Mouse (Mus musculus) kidney, adult 11 months (tissue): ENCODE data around the gene Icam2.
"Not testable (repeated sequence)": the region's sequence is repeated elsewhere in the genome, so short reads cannot be mapped to it uniquely, and the experiment has no call there.

Source experiments
- DNase-seq: peaks from one replicate; pipeline ENCODE4 v3.0.0; 2022

Gene Icam2

DNA sequence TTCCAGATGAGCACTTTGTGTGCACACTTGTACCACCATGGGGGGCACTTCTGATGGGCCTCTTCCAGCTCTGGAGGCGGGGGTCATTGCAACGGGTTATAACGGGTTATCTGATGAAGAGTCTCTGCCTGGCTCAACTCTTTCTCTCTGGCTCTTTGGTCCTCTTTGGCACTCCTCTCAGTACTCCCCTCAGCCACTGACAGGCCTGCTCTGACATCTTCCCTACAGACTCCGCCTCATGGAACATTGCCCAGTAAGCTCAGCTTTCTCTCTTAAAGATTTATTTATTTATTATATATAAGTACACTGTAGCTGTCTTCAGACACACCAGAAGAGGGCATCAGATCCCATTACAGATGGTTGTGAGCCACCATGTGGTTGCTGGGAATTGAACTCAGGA lies 48.6 kb downstream of the Icam2 start:
- DNase-seq = not testable (repeated sequence)

DNA sequence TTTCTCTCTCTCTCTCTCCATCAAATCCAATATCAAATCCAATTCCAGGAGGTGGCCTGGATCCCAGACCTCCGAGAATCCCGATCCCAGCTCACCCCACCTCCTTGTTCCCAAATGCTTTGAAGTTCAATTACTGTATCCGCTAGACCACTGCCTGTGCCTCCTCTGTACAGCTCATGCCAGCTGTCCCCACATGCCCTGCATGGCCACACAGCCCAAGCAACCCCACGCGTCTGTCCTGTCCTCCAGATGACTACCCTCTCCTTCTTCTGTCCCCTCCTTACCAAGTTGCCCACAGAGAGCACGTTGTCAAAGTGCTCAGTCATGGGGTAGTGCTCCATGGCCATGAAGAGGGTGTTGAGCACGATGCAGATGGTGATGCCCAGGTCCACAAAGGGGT lies 49.0 kb downstream of the Icam2 start:
- no peak for DNase-seq

DNA sequence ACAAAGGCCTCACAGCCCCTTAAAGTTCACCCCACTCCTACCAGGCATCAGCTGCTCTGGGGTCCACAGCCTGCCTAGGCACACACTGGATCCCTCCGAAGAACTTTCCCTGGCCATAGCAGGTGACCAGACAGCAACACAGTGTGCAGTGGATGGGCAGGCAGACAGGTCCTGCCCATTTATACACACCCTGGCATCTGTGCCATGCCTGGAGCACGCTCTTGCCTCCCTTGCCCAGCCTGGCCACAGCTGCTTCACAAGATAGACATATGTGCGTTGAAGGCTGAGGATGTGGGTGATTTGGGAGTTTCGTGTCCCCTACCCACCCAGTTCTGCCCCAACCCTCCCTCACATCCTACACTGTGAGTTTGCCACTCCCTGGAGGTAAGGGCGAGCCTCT lies 49.8 kb downstream of the Icam2 start:
- DNase-seq = no peak

DNA sequence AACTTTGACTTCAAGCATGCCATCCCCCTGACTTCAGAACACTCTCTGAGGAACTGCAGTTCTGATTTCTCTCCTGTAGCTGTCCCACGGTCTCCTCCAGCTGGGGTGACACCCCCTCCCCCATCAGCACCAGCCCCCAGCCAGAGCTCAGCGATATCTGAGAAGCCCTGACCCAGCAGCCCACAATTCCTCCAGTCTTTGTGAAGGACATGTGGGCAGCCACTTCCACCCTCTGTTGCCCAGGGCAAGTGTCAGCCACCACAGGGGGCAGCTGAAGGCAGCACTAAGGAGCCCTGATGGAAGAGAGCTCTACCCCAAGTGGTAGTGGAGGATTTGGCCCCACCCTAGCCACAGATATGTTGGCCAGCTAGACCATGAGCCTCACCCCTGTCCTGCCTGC lies 53.8 kb downstream of the Icam2 start:
- no peak for DNase-seq

- DNase-seq = no peak
Measured at GRCm38 (mm10) chr11:106332458-106332857, 55.4 kb downstream of the Icam2 start.

DNA sequence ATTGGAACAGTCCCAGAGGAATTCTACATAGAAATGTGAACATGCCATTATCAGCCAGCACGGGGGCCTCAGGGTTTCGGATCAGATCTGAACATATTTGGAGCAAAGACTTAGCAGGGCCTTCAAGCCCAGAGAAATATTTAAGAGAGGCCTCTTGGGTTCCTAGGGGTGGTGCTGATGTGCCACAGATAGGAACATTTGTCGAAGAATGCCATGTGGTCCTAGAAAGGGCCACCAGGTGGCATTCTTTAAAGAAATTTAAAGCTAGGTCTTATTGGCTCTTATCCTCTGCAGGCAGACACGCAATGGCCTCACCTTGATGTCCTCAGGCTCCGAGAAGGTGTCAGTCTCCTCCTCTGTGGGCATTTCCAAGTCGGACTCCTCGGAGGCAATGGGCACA lies 58.2 kb downstream of the Icam2 start:
- no peak for DNase-seq

GRCm38 (mm10) chr11:106329128-106329527 lies 58.7 kb downstream of the Icam2 start:
- no peak for DNase-seq

- no peak for DNase-seq
Measured at GRCm38 (mm10) chr11:106328521-106328920, 59.4 kb downstream of the Icam2 start.
